Mouse (Mus musculus): ENCODE results near the gene Sox5. TPM values are rescaled to one million over a fixed set of nuclear protein-coding genes. Genes with fewer than 3 reads are reported as not detected.

Sox5 gene
- total RNA-seq, 2 experiments from 2014 or later = 3.8 to 9.1 TPM

DNA sequence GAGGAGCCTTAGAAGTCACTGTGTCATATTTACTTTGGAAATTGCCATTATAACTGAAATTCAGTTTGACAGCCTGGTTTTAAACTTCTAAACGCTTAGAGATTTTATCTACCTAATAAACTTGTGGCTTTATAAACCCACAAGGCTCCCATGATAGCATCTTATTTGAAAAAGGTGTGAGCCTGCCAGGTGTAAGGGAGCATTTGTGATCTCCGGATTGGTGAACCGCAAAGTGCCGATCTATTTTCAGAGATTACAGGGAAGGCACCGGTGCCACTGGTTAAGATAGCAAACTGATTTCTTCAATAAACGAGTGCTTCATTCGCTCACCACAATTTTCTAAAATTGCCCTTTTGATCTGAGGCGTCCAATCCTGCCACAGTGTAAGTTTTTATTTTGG is 107.9 kb downstream of the Sox5 start:
- no peak for ATAC-seq (replicated peaks; ENCODE audit: low FRiP score, low TSS enrichment, poor library complexity, severe bottlenecking)

GRCm38 (mm10) chr6:144670433-144671167 is 111.2 kb downstream of the Sox5 start:
- ATAC-seq (replicated peaks; ENCODE audit: low FRiP score, low TSS enrichment, poor library complexity, severe bottlenecking) = peak; percentile 28

- no peak for ATAC-seq (replicated peaks; ENCODE audit: low FRiP score, low TSS enrichment, poor library complexity, severe bottlenecking)
Measured at GRCm38 (mm10) chr6:144666617-144667016, 115.2 kb downstream of the Sox5 start.

- peak; percentile 94 for ATAC-seq (replicated peaks; ENCODE audit: low FRiP score, low TSS enrichment, poor library complexity, severe bottlenecking)
Measured at GRCm38 (mm10) chr6:144664765-144665164, 117.0 kb downstream of the Sox5 start.

- ATAC-seq (replicated peaks; ENCODE audit: low FRiP score, low TSS enrichment, poor library complexity, severe bottlenecking) = no peak
Measured at GRCm38 (mm10) chr6:144663516-144664074, 118.2 kb downstream of the Sox5 start.

DNA sequence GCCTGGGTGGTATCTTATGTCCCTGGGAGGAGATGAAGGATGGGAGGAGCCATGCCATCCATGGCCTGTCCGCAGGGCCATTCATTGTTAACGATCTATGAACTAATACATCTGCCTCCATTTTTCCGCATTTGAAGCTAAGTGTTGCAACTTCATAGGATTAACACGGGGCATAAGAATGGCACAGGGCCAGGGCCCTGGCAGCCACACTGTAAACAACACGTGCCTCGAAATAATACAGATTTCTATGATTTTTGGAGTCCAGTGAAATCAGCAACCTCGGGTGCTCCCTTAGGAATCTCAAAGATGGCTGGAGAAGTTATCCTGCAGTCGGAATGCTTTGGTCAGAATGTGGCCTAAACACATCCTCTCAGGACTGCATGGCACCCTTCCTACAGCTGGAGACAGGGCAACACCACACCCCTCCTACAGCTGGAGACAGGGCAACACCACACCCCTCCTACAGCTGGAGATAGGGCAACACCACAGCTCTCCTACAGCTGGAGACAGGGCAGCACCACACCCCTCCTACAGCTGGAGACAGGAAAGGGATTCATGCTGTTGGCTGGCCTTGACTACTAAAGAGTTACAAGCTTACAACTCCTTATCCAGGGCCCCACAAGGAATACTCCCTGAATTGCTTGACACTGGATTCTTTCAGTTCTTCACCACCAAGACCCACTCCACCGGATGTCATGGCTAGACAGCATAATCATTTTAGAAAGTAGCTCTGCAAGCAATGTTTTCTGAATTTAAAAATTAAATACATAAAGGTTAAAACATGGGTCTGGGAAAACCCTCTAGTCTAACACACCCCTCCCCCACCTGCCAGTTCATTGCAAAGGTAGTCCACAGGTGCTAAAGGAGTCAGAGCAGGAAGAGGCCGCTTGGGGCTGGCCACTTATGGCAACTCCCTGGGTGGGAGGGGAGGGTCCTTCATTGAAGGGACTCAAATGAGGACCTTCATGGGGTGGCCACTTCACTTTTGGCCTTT is 122.4 kb downstream of the Sox5 start:
- peak; percentile 92 for ATAC-seq (replicated peaks; ENCODE audit: low FRiP score, low TSS enrichment, poor library complexity, severe bottlenecking)

GRCm38 (mm10) chr6:144652876-144653275 is 128.9 kb downstream of the Sox5 start:
- ATAC-seq (replicated peaks; ENCODE audit: low FRiP score, low TSS enrichment, poor library complexity, severe bottlenecking) = no peak

DNA sequence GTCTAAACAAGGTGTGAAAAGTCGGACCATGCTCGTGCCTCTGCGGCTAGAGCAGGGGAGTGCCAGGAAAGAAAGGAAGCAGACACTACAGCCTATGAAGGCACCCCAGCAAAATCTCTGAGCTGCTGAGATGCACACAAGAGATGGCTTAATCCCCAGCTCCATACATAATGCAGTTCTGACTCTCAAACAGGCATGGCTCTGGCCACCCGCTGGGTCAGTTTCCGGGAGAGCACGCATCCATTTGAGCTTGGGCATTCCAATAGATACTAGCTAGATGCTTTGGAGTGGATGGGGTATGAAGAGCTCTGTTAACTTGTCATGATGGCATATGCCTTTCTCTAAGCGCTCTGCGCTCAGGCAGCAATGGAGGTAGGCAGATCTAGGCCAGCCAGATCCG is 132.9 kb downstream of the Sox5 start:
- ATAC-seq (replicated peaks; ENCODE audit: low FRiP score, low TSS enrichment, poor library complexity, severe bottlenecking) = no peak

DNA sequence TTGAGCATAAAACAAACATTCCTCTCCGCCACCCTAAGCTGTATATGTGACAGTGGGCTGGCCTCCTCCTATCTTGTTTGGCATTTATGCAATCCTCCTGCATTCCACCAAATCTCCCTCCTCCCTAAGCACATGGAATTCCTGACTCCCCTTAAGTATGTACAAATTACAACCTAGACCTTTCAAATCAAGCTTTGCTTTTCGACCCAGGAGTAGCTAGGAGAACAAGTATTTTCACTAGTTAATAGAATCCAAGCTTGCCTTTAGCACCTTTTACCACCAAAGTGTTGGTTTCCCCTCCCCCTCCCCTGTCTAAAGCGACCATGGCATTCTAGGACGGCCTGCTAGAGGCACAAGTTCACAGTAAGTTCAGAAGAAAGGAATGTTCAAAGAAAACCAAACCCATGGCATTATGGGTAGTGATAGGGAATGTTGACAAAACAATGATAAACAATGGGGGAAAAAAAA is 133.6 kb downstream of the Sox5 start:
- ATAC-seq (replicated peaks; ENCODE audit: low FRiP score, low TSS enrichment, poor library complexity, severe bottlenecking) = no peak

- no peak for ATAC-seq (replicated peaks; ENCODE audit: low FRiP score, low TSS enrichment, poor library complexity, severe bottlenecking)
Measured at GRCm38 (mm10) chr6:144646331-144646730, 135.4 kb downstream of the Sox5 start.

GRCm38 (mm10) chr6:144645796-144646195 is 136.0 kb downstream of the Sox5 start:
- ATAC-seq (replicated peaks; ENCODE audit: low FRiP score, low TSS enrichment, poor library complexity, severe bottlenecking) = no peak

DNA sequence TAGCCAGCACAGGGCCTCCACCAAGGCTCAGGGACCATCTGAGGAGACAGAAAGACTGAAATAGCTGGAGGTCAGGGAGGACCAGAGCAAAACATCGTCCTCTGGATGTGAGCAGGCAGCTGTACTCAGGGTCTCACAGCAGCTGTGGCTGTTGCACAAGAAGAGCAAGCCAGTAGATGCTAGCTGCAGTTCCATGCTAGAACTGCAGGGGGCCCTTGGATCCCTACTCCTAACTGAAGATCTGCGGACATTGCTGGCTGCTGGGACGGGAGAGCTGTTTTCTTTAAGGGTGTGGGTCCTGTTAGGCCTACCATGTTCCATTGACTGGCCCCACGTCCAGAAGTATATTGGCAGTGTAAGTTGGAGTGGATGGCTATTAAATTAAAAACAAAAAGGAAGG is 137.1 kb downstream of the Sox5 start:
- ATAC-seq (replicated peaks; ENCODE audit: low FRiP score, low TSS enrichment, poor library complexity, severe bottlenecking) = peak; percentile 63

DNA sequence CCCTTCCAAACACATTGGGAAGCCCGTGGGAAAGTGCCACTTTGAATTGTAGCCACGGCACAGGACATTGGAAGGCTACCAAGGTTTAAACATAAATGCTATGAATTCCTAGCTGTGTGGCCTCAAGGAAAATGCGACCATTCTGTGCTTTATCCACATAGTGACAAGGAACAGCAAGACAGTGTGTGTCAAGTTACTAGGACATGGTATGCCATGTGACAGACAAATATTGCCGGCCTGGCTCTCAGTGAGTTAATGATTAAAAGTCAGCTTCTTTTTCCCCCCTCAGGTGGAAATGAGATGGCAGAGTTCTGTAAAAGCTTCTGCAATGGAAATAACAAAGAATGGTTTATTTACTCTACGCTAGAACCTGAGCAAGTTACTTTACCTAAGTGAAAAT is 138.2 kb downstream of the Sox5 start:
- no peak for ATAC-seq (replicated peaks; ENCODE audit: low FRiP score, low TSS enrichment, poor library complexity, severe bottlenecking)

DNA sequence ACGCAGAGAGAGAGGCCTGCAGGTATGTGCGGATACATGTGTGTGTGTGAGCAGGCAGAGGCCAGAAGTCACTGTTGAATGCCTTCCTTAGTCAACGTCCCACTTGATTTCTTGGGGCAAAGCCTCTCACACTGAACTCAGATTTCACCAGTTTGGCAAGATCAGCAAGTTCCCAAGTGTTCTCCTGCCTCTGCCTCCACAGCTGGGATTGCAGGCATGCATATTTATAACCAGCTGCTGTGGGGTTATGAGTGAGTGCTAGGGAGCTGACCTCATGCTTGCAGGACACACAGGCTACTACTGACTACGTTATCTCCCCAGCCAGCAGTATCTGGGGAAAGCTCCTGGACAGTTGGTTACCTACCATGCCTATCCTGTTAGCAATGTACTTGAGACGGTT is 139.9 kb downstream of the Sox5 start:
- no peak for ATAC-seq (replicated peaks; ENCODE audit: low FRiP score, low TSS enrichment, poor library complexity, severe bottlenecking)

GRCm38 (mm10) chr6:144640591-144640990 is 141.2 kb downstream of the Sox5 start:
- ATAC-seq (replicated peaks; ENCODE audit: low FRiP score, low TSS enrichment, poor library complexity, severe bottlenecking) = no peak

GRCm38 (mm10) chr6:144638547-144638946 is 143.2 kb downstream of the Sox5 start:
- ATAC-seq (replicated peaks; ENCODE audit: low FRiP score, low TSS enrichment, poor library complexity, severe bottlenecking) = peak; percentile 86

DNA sequence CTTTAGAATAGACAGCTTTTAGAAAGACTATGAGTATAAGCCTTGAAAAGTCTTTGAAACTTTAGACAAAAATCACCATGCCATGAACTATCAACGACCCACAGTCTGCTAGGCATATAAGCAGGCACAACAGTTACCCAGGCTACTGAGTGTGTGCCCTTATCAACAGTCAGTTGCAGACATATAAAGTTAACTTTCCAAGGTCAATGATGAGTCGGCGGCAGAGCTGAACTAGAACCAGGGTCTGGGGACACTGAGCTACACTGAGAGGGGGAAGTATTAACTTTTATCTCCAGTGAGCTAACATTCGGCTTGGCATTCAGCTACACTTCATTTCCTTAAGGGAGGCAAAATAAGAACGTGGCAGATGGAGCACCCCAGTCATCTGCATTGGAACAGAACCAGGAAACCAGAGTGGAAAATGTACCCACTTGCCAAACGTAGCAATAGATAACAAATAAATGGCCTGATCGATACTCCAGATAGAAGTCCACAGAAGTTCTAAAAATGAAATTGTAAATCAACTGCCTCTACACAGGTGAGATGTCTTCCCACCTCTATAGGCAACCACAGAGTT is 154.2 kb downstream of the Sox5 start:
- peak; percentile 80 for ATAC-seq (replicated peaks; ENCODE audit: low FRiP score, low TSS enrichment, poor library complexity, severe bottlenecking)

- ATAC-seq (replicated peaks; ENCODE audit: low FRiP score, low TSS enrichment, poor library complexity, severe bottlenecking) = no peak
Measured at GRCm38 (mm10) chr6:144621089-144621769, 160.5 kb downstream of the Sox5 start.

- no peak for ATAC-seq (replicated peaks; ENCODE audit: low FRiP score, low TSS enrichment, poor library complexity, severe bottlenecking)
Measured at GRCm38 (mm10) chr6:144611383-144611791, 170.4 kb downstream of the Sox5 start.
